Mouse (Mus musculus): Measurements from ENCODE around the gene Atp1b4.

DNA sequence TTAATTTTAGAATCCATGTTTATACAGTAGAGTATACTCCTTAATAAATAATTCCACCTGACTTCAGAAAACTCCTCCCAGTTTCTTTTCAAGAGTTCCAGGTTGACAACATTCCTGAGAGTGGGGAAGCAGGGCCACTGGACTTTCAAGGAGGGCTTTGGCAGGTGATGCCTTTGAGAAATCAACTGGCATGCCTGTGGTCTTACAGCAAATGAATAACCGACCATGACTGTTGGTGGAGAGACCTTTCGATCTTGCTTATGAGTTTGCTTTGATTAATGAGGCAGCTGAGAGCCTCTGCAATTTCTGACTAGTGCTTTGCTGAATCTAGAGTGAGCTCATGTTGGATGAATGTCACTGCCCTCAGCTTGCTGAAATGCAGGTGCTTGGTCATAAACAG, 4.9 kb upstream of the Atp1b4 start:
- no peak for TF ChIP-seq CTCF (IDR thresholded peaks at IDR 0.05; ENCODE audit: borderline replicate concordance, insufficient read depth, low read length)
- TF ChIP-seq POLR2A (IDR thresholded peaks at IDR 0.05; ENCODE audit: low read depth, low read length), result no peak
